Mouse (Mus musculus) adrenal gland (tissue): Measurements from ENCODE around the gene Sncg.

Source experiments
- intact Hi-C: fragments of 180-260 bp; cut with DNase I; formaldehyde crosslinking; loops from one replicate; pipeline ENCODE4 v1.15.1; 2025

Gene Sncg

GRCm38 (mm10) chr14:34345771-34346566 lies 28.6 kb downstream of the Sncg start:
- intact Hi-C loops = no loop called here

GRCm38 (mm10) chr14:34344361-34344760 lies 30.2 kb downstream of the Sncg start:
- intact Hi-C loops = no loop called here

- intact Hi-C loops = no loop called here
Measured at GRCm38 (mm10) chr14:34343078-34343477, 31.5 kb downstream of the Sncg start.

- intact Hi-C loops = loop anchor here (2.0 kb wide), 1 partner anchor 43 kb away; no protein-coding TSS in a partner anchor
Measured at GRCm38 (mm10) chr14:34341993-34342392, 32.6 kb downstream of the Sncg start.

- intact Hi-C loops = no loop called here
Measured at GRCm38 (mm10) chr14:34339446-34339845, 35.1 kb downstream of the Sncg start.

GRCm38 (mm10) chr14:34332476-34332875 lies 42.1 kb downstream of the Sncg start:
- intact Hi-C loops = no loop called here

- intact Hi-C loops = no loop called here
Measured at GRCm38 (mm10) chr14:34331886-34332285, 42.7 kb downstream of the Sncg start.

- intact Hi-C loops = no loop called here
Measured at GRCm38 (mm10) chr14:34330657-34331158, 43.9 kb downstream of the Sncg start.

- intact Hi-C loops = no loop called here
Measured at GRCm38 (mm10) chr14:34327618-34328017, 47.0 kb downstream of the Sncg start.

GRCm38 (mm10) chr14:34326606-34327005 lies 48.0 kb downstream of the Sncg start:
- intact Hi-C loops = no loop called here

- intact Hi-C loops = no loop called here
Measured at GRCm38 (mm10) chr14:34323576-34324085, 51.0 kb downstream of the Sncg start.
